Mouse (Mus musculus) kidney, postnatal 36 days (tissue): ENCODE measurements at regions not wholly inside any gene's neighbourhood (a gene's known extent, or its start where the extent isn't known, plus 50 kb on each side); places are given as distances from the start of the nearest gene placed in this dataset.
"Not testable (repeated sequence)": the region's sequence is repeated elsewhere in the genome, so short reads cannot be mapped to it uniquely, and the experiment has no call there.

Source experiments
- DNase-seq, 2 experiments: peaks; one replicate each; pipeline ENCODE4 v3.0.0; 2021 to 2022; ENCODE audit warnings: mixed read lengths in 2 of 2

GRCm38 (mm10) chr12:20802027-20802426 is 188.2 kb upstream of the Asap2 start:
- DNase-seq: not testable (repeated sequence)

- not testable (repeated sequence) for DNase-seq
These were observed 184.8 kb upstream of the Asap2 start for GRCm38 (mm10) chr12:20805466-20805865.

GRCm38 (mm10) chr12:20806681-20807080 is 183.6 kb upstream of the Asap2 start:
- no peak for DNase-seq

- DNase-seq: not testable (repeated sequence)
These were observed 176.4 kb upstream of the Asap2 start for GRCm38 (mm10) chr12:20813836-20814235.

- not testable (repeated sequence) for DNase-seq
These were observed 175.1 kb upstream of the Asap2 start for GRCm38 (mm10) chr12:20815121-20815520.

GRCm38 (mm10) chr12:20815599-20815998 is 174.7 kb upstream of the Asap2 start:
- DNase-seq: peak; percentile 56

GRCm38 (mm10) chr12:20843661-20844320 is 146.5 kb upstream of the Asap2 start:
- not testable (repeated sequence) for DNase-seq

- DNase-seq: peak; percentile 5 to 50
These were observed 145.4 kb upstream of the Asap2 start for GRCm38 (mm10) chr12:20844873-20845272.

GRCm38 (mm10) chr12:20845297-20845696 is 145.0 kb upstream of the Asap2 start:
- DNase-seq: no peak

GRCm38 (mm10) chr12:20884104-20884503 is 106.2 kb upstream of the Asap2 start:
- DNase-seq: not testable (repeated sequence)

- DNase-seq: peak; percentile 52 to 77
These were observed 69.4 kb upstream of the Asap2 start for GRCm38 (mm10) chr12:20920653-20921397.

- DNase-seq: not testable (repeated sequence)
These were observed 68.7 kb upstream of the Asap2 start for GRCm38 (mm10) chr12:20921398-20922023.

GRCm38 (mm10) chr12:20928966-20929365 is 61.3 kb upstream of the Asap2 start:
- peak; percentile 37 to 64 for DNase-seq
